Mouse (Mus musculus) kidney, embryonic 15.5 days (tissue): ENCODE measurements around the gene Ypel3. TPM values are rescaled to one million over a fixed set of nuclear protein-coding genes. Genes with fewer than 3 reads are reported as not detected.

Experiments
- ATAC-seq: fragments of 200-750 bp; cut with Nextera tagmentation; replicated peaks from 2 replicates; pipeline ENCODE4 v1.8.0; 2017; ENCODE audit warnings: moderate TSS enrichment; ENCODE audit not compliant: low FRiP score
- H3K27ac ChIP-seq: fragments of 300-500 bp; sonication (generic); 2 replicates; pipeline ENCODE4 v1.5.1; 2015; ENCODE audit warnings: mild to moderate bottlenecking, inconsistent platforms
- H3K27me3 ChIP-seq: fragments of 300-500 bp; sonication (generic); 2 replicates; pipeline ENCODE4 v1.6.1; 2015; ENCODE audit warnings: inconsistent platforms
- H3K36me3 ChIP-seq: fragments of 300-500 bp; sonication (generic); 2 replicates; pipeline ENCODE4 v1.6.1; 2015; ENCODE audit warnings: inconsistent platforms
- H3K4me1 ChIP-seq: fragments of 300-500 bp; sonication (generic); 2 replicates; pipeline ENCODE4 v1.6.1; 2015; ENCODE audit warnings: inconsistent platforms
- H3K4me2 ChIP-seq: fragments of 300-500 bp; sonication (generic); 2 replicates; pipeline ENCODE4 v1.6.1; 2015; ENCODE audit warnings: moderate library complexity, mild to moderate bottlenecking, inconsistent platforms
- H3K4me3 ChIP-seq: fragments of 300-500 bp; sonication (generic); replicated peaks from 2 replicates; pipeline ENCODE4 v1.5.1; 2015; ENCODE audit warnings: mild to moderate bottlenecking, inconsistent platforms
- H3K9ac ChIP-seq: fragments of 300-500 bp; sonication (generic); 2 replicates; pipeline ENCODE4 v1.6.1; 2015; ENCODE audit warnings: mild to moderate bottlenecking, inconsistent platforms
- H3K9me3 ChIP-seq: fragments of 300-500 bp; sonication (generic); replicated peaks from 2 replicates; pipeline ENCODE4 v1.6.1; 2016; ENCODE audit warnings: inconsistent platforms
- WGBS: fragments of 180-500 bp; shearing (Covaris S2); methylation state at CpG from one replicate; pipeline ENCODE4 v1.1.7; 2015; ENCODE audit warnings: mixed read lengths; 5-methylcytosine and 5-hydroxymethylcytosine counted together
- polyA plus RNA-seq: library from polyadenylated mRNA; unstranded; fragments of >200 nt; fragmentation: Nextera tagmentation; extraction: Ambion mirVana; gene quantifications from 2 replicates; pipeline ENCODE4 v1.2.1, GENCODE M21; 2015

The Ypel3 gene
- polyA plus RNA-seq, 1 experiment from 2014 or later = 82.2 TPM

DNA sequence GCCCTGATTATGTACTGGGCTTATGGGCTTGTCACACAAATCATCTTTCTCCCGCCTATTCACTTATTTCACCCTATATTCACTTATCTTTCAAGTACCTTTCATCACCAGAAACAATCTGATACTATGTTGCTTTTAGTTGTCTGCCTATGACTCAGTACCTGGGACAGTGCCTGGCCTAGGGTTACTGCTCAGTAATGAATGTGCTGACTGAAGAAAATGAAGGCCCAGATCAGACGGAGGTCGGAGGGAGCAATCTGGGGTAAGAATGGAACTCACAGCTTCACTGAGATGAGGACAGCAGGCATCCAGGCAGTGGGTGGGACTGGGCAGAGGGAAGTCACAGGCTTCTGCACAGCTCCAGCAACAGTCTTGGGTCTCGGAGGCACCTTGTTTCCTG lies 30.6 kb downstream of the Ypel3 start:
- Histone ChIP-seq H3K27ac (no peak overlapping the region), H3K4me3 (peak overlapping the region; percentile 75; the same call in 1 of the 2 replicates), H3K4me2 (peak overlapping the region; percentile 89), H3K4me1 (peaks cover 30% of the 10 kb centered on the region), H3K36me3 (peaks cover 32% of the 10 kb centered on the region), H3K27me3 (no peaks in the 10 kb centered on the region), H3K9ac (no peak overlapping the region), H3K9me3 (no peaks in the 10 kb centered on the region)
- ATAC-seq = no peak
- WGBS = 57% methylated on average over 4 of the region's 4 CpGs

DNA sequence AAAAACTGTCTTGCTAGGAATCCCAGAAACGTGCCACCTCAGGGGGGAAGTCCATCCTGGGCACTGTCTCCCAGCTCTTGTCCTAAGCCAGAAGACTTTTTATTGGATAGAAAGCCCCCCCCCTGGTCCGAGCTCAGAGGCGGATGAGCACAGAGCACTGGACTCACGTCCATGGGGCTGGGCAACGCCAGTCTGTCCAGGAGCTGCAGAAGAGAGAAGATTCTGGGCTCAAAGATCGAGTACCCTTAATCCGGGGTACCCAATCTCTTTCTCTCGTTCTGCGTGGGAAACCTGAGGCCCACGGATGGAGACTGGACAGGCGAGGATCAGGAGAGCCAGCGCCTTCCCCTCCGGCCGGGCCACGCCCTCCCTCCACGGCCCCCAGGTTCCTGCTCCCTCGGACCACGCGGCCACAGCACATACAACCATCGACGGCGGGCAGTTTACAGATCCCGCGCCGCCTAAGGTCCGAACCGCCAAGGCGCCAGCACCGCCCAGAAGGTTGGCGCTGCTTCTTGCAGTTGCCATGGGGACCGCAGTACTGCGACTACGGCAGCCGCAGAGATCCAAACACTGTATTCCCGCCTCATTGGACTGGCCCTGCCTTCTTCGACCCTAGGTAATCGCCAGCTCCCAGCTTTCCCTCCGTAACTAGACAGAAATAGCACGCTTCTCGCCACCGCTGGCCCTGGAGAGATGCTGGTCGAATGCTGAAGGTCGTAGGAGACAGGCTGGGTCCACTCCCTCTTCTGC lies 32.1 kb downstream of the Ypel3 start:
- no peaks in the 10 kb centered on the region for H3K9me3 ChIP-seq
- peak overlapping the region; percentile 79 for H3K27ac ChIP-seq
- peak; percentile 96 for ATAC-seq
- H3K4me2 ChIP-seq = peak overlapping the region; percentile 89
- H3K4me3 ChIP-seq = peak overlapping the region; percentile 75
- under 1% methylated on average over 43 of the region's 43 CpGs for WGBS
- H3K27me3 ChIP-seq = no peaks in the 10 kb centered on the region
- H3K4me1 ChIP-seq = peaks cover 30% of the 10 kb centered on the region
- peaks cover 18% of the 10 kb centered on the region for H3K36me3 ChIP-seq
- peak overlapping the region; percentile 84 for H3K9ac ChIP-seq

DNA sequence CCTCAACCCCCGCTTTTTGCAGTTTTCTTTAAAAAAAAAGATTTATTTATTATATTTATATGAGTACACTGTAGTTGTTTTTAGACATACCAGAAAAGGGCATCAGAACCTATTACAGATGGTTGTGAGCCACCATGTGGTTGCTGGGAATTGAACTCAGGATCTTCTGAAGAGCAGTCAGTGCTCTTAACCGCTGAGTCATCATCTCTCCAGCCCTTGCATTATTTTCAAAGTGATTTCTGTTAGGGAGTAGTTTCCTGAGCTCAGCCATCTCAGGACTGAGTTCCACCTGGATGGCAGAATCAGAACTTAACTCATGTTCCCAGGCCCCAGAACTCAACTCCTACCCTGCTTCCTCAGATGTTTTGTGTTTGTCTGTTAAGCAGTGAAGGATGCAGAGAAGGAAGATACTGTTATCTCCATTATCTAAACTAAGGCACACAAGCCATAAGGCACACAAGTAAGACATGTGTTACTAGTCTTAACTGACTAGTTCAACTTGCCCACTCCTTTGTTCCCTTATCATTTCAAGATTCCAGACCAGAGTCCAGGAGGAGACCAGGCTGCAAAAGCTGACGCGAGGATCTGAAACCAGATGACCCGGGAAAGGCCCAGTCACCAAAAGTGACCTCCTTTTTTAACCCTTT lies 33.1 kb downstream of the Ypel3 start:
- no peak for ATAC-seq
- Histone ChIP-seq H3K27ac (peak overlapping the region; percentile 79), H3K9ac (peak overlapping the region; percentile 84), H3K27me3 (no peaks in the 10 kb centered on the region), H3K9me3 (no peaks in the 10 kb centered on the region), H3K4me2 (peak overlapping the region; percentile 89), H3K36me3 (peaks cover 13% of the 10 kb centered on the region), H3K4me1 (peaks cover 30% of the 10 kb centered on the region), H3K4me3 (peak overlapping the region; percentile 75; the same call in 1 of the 2 replicates)
- WGBS = 53% methylated on average over 5 of the region's 5 CpGs

DNA sequence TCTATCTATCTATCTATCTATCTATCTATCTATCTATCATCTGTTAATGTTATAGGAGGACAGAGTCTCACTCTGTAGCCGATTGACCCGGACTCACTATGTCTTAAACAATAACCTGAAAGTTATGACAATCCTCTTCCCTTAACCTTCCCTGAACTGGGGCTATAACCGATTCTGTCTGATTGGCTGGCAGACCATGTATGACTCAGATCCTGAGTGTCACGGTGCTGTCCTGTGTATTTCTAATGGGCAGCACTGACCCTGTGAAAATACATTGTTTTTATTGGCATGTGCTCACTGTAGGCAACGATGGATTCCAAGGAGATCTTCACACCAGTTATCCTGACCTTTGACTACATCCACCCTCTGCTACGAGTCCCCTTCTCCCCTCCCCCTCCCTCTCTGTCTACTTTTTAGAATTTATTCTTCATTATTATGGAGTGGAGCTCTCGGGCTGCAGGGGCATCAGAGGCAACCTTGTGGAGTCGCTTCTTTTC lies 39.0 kb downstream of the Ypel3 start:
- no peaks in the 10 kb centered on the region for H3K27me3 ChIP-seq
- no peak for ATAC-seq
- no peak overlapping the region for H3K4me2 ChIP-seq
- 58% methylated on average over 8 of the region's 8 CpGs for WGBS
- no peaks in the 10 kb centered on the region for H3K36me3 ChIP-seq
- H3K27ac ChIP-seq = no peak overlapping the region
- H3K4me1 ChIP-seq = no peaks in the 10 kb centered on the region
- no peak overlapping the region for H3K9ac ChIP-seq
- H3K9me3 ChIP-seq = no peaks in the 10 kb centered on the region
- no peak overlapping the region for H3K4me3 ChIP-seq

DNA sequence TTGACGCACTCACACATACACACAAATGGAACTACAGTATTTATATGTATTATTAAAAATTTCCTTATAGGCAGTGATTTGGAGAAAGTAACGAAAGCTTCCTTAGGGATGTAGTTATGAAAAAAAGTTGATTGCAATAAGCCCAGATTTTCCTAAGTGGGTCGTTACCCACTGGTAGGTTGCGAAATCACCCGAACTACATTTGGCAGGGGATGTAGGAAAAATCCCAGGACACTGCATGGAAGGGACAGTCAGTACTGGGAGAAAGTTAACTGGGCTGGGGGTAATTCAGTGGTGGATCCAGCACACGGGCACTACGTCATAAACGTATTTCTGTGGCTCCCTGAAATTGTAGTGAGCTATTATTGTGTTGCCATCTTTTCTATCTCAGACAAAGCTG lies 39.7 kb downstream of the Ypel3 start:
- Histone ChIP-seq H3K27ac (no peak overlapping the region), H3K4me1 (no peaks in the 10 kb centered on the region), H3K9me3 (no peaks in the 10 kb centered on the region), H3K4me2 (no peak overlapping the region), H3K9ac (no peak overlapping the region), H3K27me3 (0 out of 2 replicates have a peak, but pooled peaks cover 2% of the 10 kb centered on the region), H3K4me3 (no peak overlapping the region), H3K36me3 (no peaks in the 10 kb centered on the region)
- no peak for ATAC-seq
- WGBS = 85% methylated on average over 8 of the region's 8 CpGs

DNA sequence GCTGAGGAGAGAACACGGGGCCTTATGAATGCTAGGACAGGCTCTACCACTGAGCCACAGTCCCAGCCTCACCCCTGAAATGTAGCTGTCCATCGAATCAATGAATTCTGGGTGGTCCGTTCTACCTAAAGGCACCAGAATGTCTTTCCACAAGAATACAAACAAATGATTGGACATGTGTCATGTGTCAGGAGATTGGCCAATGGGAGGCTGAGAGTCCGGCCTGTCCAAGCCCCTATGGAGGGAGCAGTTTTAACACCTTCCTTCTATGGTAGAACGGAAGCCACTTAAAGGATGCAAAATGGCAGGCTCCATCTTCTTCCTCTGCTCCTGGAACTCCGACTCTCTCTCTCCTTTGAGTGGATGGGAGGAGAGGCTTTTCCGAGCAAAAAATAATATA lies 40.8 kb downstream of the Ypel3 start:
- Histone ChIP-seq H3K4me3 (no peak overlapping the region), H3K27me3 (peaks cover 8% of the 10 kb centered on the region), H3K4me2 (no peak overlapping the region), H3K27ac (no peak overlapping the region), H3K9ac (no peak overlapping the region), H3K9me3 (no peaks in the 10 kb centered on the region), H3K36me3 (no peaks in the 10 kb centered on the region), H3K4me1 (peaks cover 7% of the 10 kb centered on the region)
- WGBS = 89% methylated on average over 7 of the region's 7 CpGs
- ATAC-seq = no peak

DNA sequence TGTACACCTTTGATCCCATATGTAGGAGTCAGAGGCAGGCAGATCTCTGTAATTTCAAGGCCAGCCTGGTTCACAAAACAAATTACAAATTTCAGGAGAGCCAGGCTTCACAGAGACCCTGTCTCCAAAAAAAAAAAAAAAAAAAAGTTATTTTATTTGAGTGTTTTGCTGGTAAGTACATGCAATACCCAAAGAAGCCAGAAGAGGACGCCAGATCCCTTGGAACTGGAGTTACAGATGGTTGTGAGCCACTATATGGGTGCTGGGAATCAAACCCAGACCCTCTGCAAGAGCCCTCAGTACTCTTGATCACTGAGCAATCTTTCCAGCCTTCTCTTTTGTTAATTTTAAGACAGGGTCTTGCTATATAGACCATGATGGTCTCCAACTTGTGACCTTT lies 42.1 kb downstream of the Ypel3 start:
- H3K4me1 ChIP-seq = peaks cover 16% of the 10 kb centered on the region
- WGBS = 39% methylated on average over 1 of the region's 1 CpGs
- ATAC-seq = no peak
- no peaks in the 10 kb centered on the region for H3K36me3 ChIP-seq
- peaks cover 18% of the 10 kb centered on the region for H3K27me3 ChIP-seq
- H3K9me3 ChIP-seq = no peaks in the 10 kb centered on the region
- H3K9ac ChIP-seq = no peak overlapping the region
- H3K4me3 ChIP-seq = no peak overlapping the region
- no peak overlapping the region for H3K27ac ChIP-seq
- H3K4me2 ChIP-seq = no peak overlapping the region

DNA sequence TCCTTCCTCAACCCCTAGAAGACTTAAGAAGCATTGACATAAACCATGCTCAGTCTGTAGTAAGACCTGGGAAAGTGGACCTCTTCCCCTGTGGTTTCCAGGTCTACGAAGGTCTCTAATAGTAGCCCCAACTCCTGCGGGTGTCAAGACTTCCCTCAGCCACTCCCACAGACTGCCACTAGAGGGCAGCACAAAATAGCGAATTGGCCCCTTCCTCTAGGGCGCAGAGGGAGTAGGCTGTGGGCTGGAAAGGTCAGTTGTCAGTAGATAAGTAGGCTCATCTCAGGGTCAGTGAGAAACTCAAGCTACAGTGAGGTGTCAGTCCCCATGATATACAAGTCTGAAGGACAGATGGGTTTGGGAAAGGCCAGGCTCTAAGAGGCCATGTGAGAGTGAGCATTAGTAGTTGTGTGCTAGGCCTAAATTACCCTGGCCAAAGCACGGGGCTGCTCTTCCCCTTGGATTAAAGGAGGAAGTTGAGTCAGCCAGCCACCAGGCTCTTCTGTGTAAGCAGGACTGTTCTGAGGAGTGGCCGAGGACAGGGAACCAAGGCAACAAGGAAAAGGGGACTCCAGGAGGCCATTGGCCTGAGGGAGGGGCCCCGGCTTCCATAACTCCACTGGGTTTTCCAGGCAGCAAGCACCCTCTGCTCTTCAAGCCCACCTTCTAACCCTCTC lies 45.2 kb downstream of the Ypel3 start:
- H3K36me3 ChIP-seq = no peaks in the 10 kb centered on the region
- H3K9me3 ChIP-seq = no peaks in the 10 kb centered on the region
- no peak overlapping the region for H3K4me3 ChIP-seq
- peaks cover 16% of the 10 kb centered on the region for H3K4me1 ChIP-seq
- WGBS = 22% methylated on average over 7 of the region's 7 CpGs
- no peak overlapping the region for H3K4me2 ChIP-seq
- ATAC-seq = 0 out of 2 replicates have a peak, but pooled peaks have one; percentile 17
- H3K27ac ChIP-seq = no peak overlapping the region
- no peak overlapping the region for H3K9ac ChIP-seq
- H3K27me3 ChIP-seq = peaks cover 36% of the 10 kb centered on the region

DNA sequence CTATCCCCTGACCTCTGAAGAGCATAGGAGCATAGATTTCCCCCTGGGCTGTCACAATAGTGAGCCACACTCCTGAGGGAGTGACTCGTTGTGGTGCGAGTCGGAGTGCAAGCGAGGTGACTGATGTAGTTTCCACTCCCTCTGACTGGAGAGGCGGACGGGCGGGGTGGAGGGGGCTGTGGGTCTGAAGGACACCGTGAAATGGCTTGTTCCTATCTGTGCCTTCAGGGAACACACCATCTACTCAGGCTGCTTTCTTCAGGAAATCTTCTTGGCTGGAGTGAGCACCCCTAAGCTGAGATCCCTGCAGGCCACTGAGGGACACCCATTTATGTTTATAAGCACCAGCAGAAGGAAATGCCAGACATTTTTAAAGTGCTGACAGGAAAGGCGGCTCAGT lies 46.0 kb downstream of the Ypel3 start:
- no peak overlapping the region for H3K27ac ChIP-seq

DNA sequence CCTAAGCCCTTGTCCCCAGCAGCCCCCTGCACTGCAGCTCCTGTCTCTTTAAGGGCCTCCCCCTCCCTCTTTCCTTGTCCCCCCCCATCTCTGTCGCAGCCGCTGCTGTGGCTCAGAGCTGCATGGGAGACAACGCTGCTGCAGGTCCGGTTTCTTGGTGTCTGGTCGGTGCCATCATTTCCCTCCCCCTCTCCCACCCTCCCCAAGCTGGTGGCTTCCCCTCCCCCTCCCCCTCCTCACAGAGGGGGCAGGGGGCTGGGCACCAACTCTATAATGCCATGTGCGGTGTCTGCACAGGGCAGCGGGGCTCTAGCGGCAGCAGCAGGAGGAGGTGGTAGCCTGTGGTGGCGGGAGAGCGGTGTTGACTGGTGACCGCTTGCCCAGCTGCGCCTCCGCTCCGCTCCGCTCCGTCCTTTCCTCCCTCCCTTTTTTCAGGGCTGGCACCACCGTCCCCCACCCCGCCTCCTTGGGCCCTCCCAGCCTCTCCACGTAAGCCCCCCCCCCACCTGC lies 46.5 kb downstream of the Ypel3 start:
- no peaks in the 10 kb centered on the region for H3K36me3 ChIP-seq
- WGBS = 1% methylated on average over 16 of the region's 19 CpGs
- peak overlapping the region; percentile 36 for H3K4me3 ChIP-seq
- no peaks in the 10 kb centered on the region for H3K9me3 ChIP-seq
- H3K9ac ChIP-seq = no peak overlapping the region
- ATAC-seq = no peak; the same call in 1 of the 2 replicates
- no peak overlapping the region for H3K27ac ChIP-seq
- peaks cover 36% of the 10 kb centered on the region for H3K27me3 ChIP-seq
- H3K4me2 ChIP-seq = peak overlapping the region; percentile 61
- peaks cover 16% of the 10 kb centered on the region for H3K4me1 ChIP-seq

More for the DNA sequence above, 46.0 kb downstream of the Ypel3 start:
- H3K4me1 ChIP-seq = peaks cover 16% of the 10 kb centered on the region
- H3K9me3 ChIP-seq = no peaks in the 10 kb centered on the region
- 15% methylated on average over 9 of the region's 9 CpGs for WGBS
- peak overlapping the region; percentile 61 for H3K4me2 ChIP-seq
- H3K36me3 ChIP-seq = no peaks in the 10 kb centered on the region
- ATAC-seq = no peak
- H3K9ac ChIP-seq = no peak overlapping the region
- H3K4me3 ChIP-seq = peak overlapping the region; percentile 36; the same call in 1 of the 2 replicates
- peaks cover 36% of the 10 kb centered on the region for H3K27me3 ChIP-seq

DNA sequence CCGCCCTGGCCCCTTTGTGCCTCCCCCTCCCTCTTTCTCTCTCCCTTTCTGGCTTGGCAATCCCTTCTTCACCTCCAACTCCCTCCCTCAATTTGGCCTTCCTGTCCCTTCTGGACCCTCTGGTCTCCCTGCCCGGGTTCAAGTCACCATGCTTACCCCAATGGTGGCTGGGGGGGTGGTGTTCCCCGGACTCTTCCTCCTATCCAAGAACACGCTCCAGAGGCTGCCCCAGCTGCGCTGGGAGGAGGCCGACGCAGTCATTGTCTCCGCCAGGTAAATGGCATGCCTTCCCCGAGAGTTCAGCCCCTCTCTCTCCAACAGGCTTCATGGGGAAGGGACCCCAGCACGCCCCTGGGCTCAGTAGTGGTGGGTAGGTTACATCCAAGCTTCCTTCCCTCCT lies 47.2 kb downstream of the Ypel3 start:
- no peak overlapping the region for H3K27ac ChIP-seq
- H3K4me3 ChIP-seq = no peak overlapping the region
- no peak overlapping the region for H3K4me2 ChIP-seq
- no peaks in the 10 kb centered on the region for H3K9me3 ChIP-seq
- H3K9ac ChIP-seq = no peak overlapping the region
- WGBS = 18% methylated on average over 10 of the region's 10 CpGs
- H3K27me3 ChIP-seq = peaks cover 36% of the 10 kb centered on the region
- H3K4me1 ChIP-seq = peaks cover 16% of the 10 kb centered on the region
- ATAC-seq = no peak
- no peaks in the 10 kb centered on the region for H3K36me3 ChIP-seq

DNA sequence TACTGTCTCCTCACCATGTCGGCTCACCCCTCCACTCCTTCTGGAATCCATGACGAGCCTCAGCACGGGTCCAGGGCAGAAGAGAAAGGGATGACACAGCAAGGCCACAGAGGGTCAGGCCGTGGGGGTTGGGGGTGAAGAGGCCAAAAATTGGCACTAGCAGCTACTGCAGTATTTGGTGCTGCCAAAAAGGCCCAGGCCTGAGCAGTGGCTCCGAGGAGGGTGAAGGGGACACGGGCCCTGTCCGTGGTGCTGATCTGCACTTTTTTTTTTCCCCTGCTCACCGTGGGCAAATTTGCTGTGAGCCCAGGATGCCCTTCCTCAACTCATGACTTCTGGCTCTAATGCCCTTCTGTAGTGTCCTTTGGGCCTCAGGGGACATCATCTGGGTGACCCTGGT lies 48.6 kb downstream of the Ypel3 start:
- Histone ChIP-seq H3K27me3 (peaks cover 45% of the 10 kb centered on the region), H3K4me1 (peaks cover 16% of the 10 kb centered on the region), H3K27ac (no peak overlapping the region), H3K36me3 (no peaks in the 10 kb centered on the region), H3K4me3 (no peak overlapping the region), H3K9me3 (no peaks in the 10 kb centered on the region), H3K4me2 (no peak overlapping the region), H3K9ac (no peak overlapping the region)
- WGBS = 31% methylated on average over 8 of the region's 8 CpGs
- no peak for ATAC-seq
